Mouse (Mus musculus): ENCODE data around the gene Stoml3.
A peak's percentile ranks its signal among the peaks of the same experiment; 100 is the strongest.

Stoml3 gene

GRCm38 (mm10) chr3:53488353-53488752 is at the start of gene Stoml3:
Gene Stoml3 (plus strand): TSS chr3:53488653.
- no peak for DNase-seq

- no peak for DNase-seq
Observed at GRCm38 (mm10) chr3:53445540-53445939, 42.9 kb upstream of the Stoml3 start.

- no peak for DNase-seq
Observed at GRCm38 (mm10) chr3:53446801-53447200, 41.7 kb upstream of the Stoml3 start.

GRCm38 (mm10) chr3:53448208-53448607 is 40.2 kb upstream of the Stoml3 start:
- no peak for DNase-seq

GRCm38 (mm10) chr3:53450666-53451065 is 37.8 kb upstream of the Stoml3 start:
- no peak for DNase-seq

- DNase-seq: no peak
Observed at GRCm38 (mm10) chr3:53452351-53452750, 36.1 kb upstream of the Stoml3 start.

- no peak for DNase-seq
Observed at GRCm38 (mm10) chr3:53453346-53453745, 35.1 kb upstream of the Stoml3 start.

- no peak for DNase-seq
Observed at GRCm38 (mm10) chr3:53454005-53454404, 34.4 kb upstream of the Stoml3 start.

GRCm38 (mm10) chr3:53454561-53454960 is 33.9 kb upstream of the Stoml3 start:
- DNase-seq: no peak

- no peak for DNase-seq
Observed at GRCm38 (mm10) chr3:53454984-53455383, 33.5 kb upstream of the Stoml3 start.

- no peak for DNase-seq
Observed at GRCm38 (mm10) chr3:53457750-53458149, 30.7 kb upstream of the Stoml3 start.

- DNase-seq: no peak
Observed at GRCm38 (mm10) chr3:53460106-53460505, 28.3 kb upstream of the Stoml3 start.

GRCm38 (mm10) chr3:53462701-53463045 is 25.8 kb upstream of the Stoml3 start:
- no peak for DNase-seq

GRCm38 (mm10) chr3:53463046-53463764 is 25.2 kb upstream of the Stoml3 start, which contains the start of the genes Nhlrc3 and Proser1:
Gene Nhlrc3 (minus strand): TSS chr3:53463332.
Gene Proser1 (plus strand): TSS chr3:53463666.
- DNase-seq: peak; percentile 96

- DNase-seq: no peak
Observed at GRCm38 (mm10) chr3:53463765-53464114, 24.7 kb upstream of the Stoml3 start.

- DNase-seq: no peak
Observed at GRCm38 (mm10) chr3:53464146-53464698, 24.2 kb upstream of the Stoml3 start.

- DNase-seq: no peak
Observed at GRCm38 (mm10) chr3:53465330-53465729, 23.1 kb upstream of the Stoml3 start.

- no peak for DNase-seq
Observed at GRCm38 (mm10) chr3:53466481-53466880, 22.0 kb upstream of the Stoml3 start.

GRCm38 (mm10) chr3:53467356-53467755 is 21.1 kb upstream of the Stoml3 start:
- DNase-seq: no peak

- DNase-seq: peak; percentile 39
Observed at GRCm38 (mm10) chr3:53469650-53470049, 18.8 kb upstream of the Stoml3 start.

GRCm38 (mm10) chr3:53472061-53472460 is 16.4 kb upstream of the Stoml3 start:
- DNase-seq: no peak

- DNase-seq: no peak
Observed at GRCm38 (mm10) chr3:53474179-53474578, 14.3 kb upstream of the Stoml3 start.

- DNase-seq: no peak
Observed at GRCm38 (mm10) chr3:53475889-53476288, 12.6 kb upstream of the Stoml3 start.

- peak; percentile 85 for DNase-seq
Observed at GRCm38 (mm10) chr3:53477468-53477867, 11.0 kb upstream of the Stoml3 start.

All from kidney, adult 11 months (tissue).